Mouse (Mus musculus) lung, adult 2 months (tissue): ENCODE data around the gene Gm17604. TPM values are rescaled to one million over a fixed set of nuclear protein-coding genes. Genes with fewer than 3 reads are reported as not detected.

Experiments used
- DNase-seq: peaks from one replicate; pipeline ENCODE4 v3.0.0; 2022
- H3K4me1 ChIP-seq: fragments of 200-500 bp; 2 replicates; pipeline ENCODE4 v1.6.1; 2011; ENCODE audit warnings: low read length; ENCODE audit not compliant: control insufficient read depth, insufficient read depth
- H3K4me3 ChIP-seq: fragments of 200-500 bp; replicated peaks from 2 replicates; pipeline ENCODE3; 2011; ENCODE audit warnings: low read depth, mild to moderate bottlenecking, control low read depth, low read length; ENCODE audit errors: extremely low read depth
- CTCF ChIP-seq: fragments of 200-500 bp; IDR thresholded peaks from 2 replicates; pipeline ENCODE4 v1.5.1; 2011; ENCODE audit warnings: mild to moderate bottlenecking, low read length, control low read depth; ENCODE audit not compliant: insufficient read depth
- POLR2A ChIP-seq: fragments of 200-500 bp; IDR thresholded peaks from 2 replicates; pipeline ENCODE4 v1.6.1; 2011; ENCODE audit warnings: low read depth, mild to moderate bottlenecking, control low read depth, low read length, borderline replicate concordance; ENCODE audit errors: extremely low read depth
- WGBS: fragments of 180-500 bp; shearing (Covaris S2); methylation state at CpG from one replicate; pipeline ENCODE4 v1.1.7; 2018; 5-methylcytosine and 5-hydroxymethylcytosine counted together
- polyA plus RNA-seq: library from polyadenylated mRNA; depleted of rRNA; stranded (reverse); fragments of >200 nt; gene quantifications from 2 replicates; pipeline ENCODE4 v1.2.3, GENCODE M21; 2012; rRNA removed

Gm17604 gene
- not detected in 2 replicates for polyA plus RNA-seq

- Histone ChIP-seq H3K4me1 (no peaks in the 10 kb centered on the region), H3K4me3 (no peak within 1 kb of the TSS)
- TF ChIP-seq CTCF (no peak), POLR2A (no peak)
- DNase-seq, result no peak
Observed at GRCm38 (mm10) chrX:165004779-165005324, at the start of gene Gm17604. TSS of gene Gm17604 (minus strand) at chrX:165004829.

GRCm38 (mm10) chrX:165049929-165050328, 45.3 kb upstream of the Gm17604 start:
- no peaks in the 10 kb centered on the region for H3K4me1 ChIP-seq
- no peak for DNase-seq
- 82% methylated on average over 1 of the region's 1 CpGs for WGBS
- no peak for TF ChIP-seq POLR2A
- TF ChIP-seq CTCF, result no peak
- H3K4me3 ChIP-seq, result no peak overlapping the region

- no peak for DNase-seq
- 32% methylated on average over 4 of the region's 4 CpGs for WGBS
- H3K4me3 ChIP-seq, result no peak overlapping the region
- TF ChIP-seq POLR2A, result no peak
- no peaks in the 10 kb centered on the region for H3K4me1 ChIP-seq
Observed at GRCm38 (mm10) chrX:165003141-165003540, 1.5 kb downstream of the Gm17604 start.

- TF ChIP-seq POLR2A (peak; percentile 62; the same call in 1 of the 2 replicates), CTCF (no peak)
- peak within 1 kb of the TSS; percentile 94 for H3K4me3 ChIP-seq
- 23% methylated on average over 26 of the region's 26 CpGs for WGBS
- peaks cover 7% of the 10 kb centered on the region for H3K4me1 ChIP-seq
- DNase-seq, result peak; percentile 80
Observed at GRCm38 (mm10) chrX:164980193-164980775, 24.3 kb downstream of the Gm17604 start, which contains the start of the genes Mospd2 and Fancb. TSS of gene Mospd2 (minus strand) at chrX:164980375. TSS of gene Fancb (plus strand) at chrX:164980592.

GRCm38 (mm10) chrX:164978866-164979265, 25.8 kb downstream of the Gm17604 start:
- WGBS, result 78% methylated on average over 2 of the region's 2 CpGs
- peak overlapping the region; percentile 94 for H3K4me3 ChIP-seq
- TF ChIP-seq CTCF, result no peak
- TF ChIP-seq POLR2A, result no peak
- peaks cover 7% of the 10 kb centered on the region for H3K4me1 ChIP-seq
- no peak for DNase-seq

- no peak for TF ChIP-seq POLR2A
- TF ChIP-seq CTCF, result no peak
- Histone ChIP-seq H3K4me3 (no peak overlapping the region), H3K4me1 (peaks cover 1% of the 10 kb centered on the region)
- 68% methylated on average over 3 of the region's 3 CpGs for WGBS
- no peak for DNase-seq
Observed at GRCm38 (mm10) chrX:164971206-164971605, 33.4 kb downstream of the Gm17604 start.

GRCm38 (mm10) chrX:164965750-164966448, 38.7 kb downstream of the Gm17604 start:
- Histone ChIP-seq H3K4me1 (peaks cover 2% of the 10 kb centered on the region; the same call in 1 of the 2 replicates), H3K4me3 (no peak overlapping the region)
- TF ChIP-seq POLR2A (no peak), CTCF (no peak)
- DNase-seq, result no peak
- 64% methylated on average over 3 of the region's 3 CpGs for WGBS

Other genes starting within 250 kb of the Gm17604 start
- 7.8 and 12.5 TPM in 2 replicates for gene Mospd2, start 24.5 kb downstream of the Gm17604 start, polyA plus RNA-seq
- gene Fancb, start 24.2 kb downstream of the Gm17604 start, polyA plus RNA-seq, result 0.63 and 1.3 TPM in 2 replicates